Mouse (Mus musculus): Measurements from ENCODE around the gene Lhx9. TPM values are rescaled to one million over a fixed set of nuclear protein-coding genes. Genes with fewer than 3 reads are reported as not detected.

Lhx9 gene
- polyA plus RNA-seq, 1 experiment from 2014 or later: 1.4 TPM

GRCm38 (mm10) chr1:138835355-138835900, 12.9 kb downstream of the Lhx9 start:
- no peak overlapping the region for H3K4me3 ChIP-seq
- 4% methylated on average over 3 of the region's 3 CpGs for WGBS
- no peaks in the 10 kb centered on the region for H3K36me3 ChIP-seq (replicated peaks)
- no peaks in the 10 kb centered on the region for H3K9me3 ChIP-seq
- H3K27ac ChIP-seq (replicated peaks): no peak overlapping the region
- DNase-seq (ENCODE audit: low spot score): no peak
- H3K4me1 ChIP-seq: peaks cover 16% of the 10 kb centered on the region
- H3K27me3 ChIP-seq (replicated peaks; ENCODE audit: low read depth, poor library complexity, severe bottlenecking): peaks cover 88% of the 10 kb centered on the region

- peak; percentile 72 for DNase-seq (ENCODE audit: low spot score)
- Histone ChIP-seq H3K27me3 (replicated peaks; ENCODE audit: low read depth, poor library complexity, severe bottlenecking) (peaks cover 47% of the 10 kb centered on the region), H3K27ac (replicated peaks) (no peak overlapping the region), H3K4me3 (peak overlapping the region; percentile 49), H3K4me1 (no peaks in the 10 kb centered on the region), H3K36me3 (replicated peaks) (no peaks in the 10 kb centered on the region), H3K9me3 (no peaks in the 10 kb centered on the region)
- under 1% methylated on average over 16 of the region's 16 CpGs for WGBS
Measured at GRCm38 (mm10) chr1:138831309-138831708, 17.1 kb downstream of the Lhx9 start.

DNA sequence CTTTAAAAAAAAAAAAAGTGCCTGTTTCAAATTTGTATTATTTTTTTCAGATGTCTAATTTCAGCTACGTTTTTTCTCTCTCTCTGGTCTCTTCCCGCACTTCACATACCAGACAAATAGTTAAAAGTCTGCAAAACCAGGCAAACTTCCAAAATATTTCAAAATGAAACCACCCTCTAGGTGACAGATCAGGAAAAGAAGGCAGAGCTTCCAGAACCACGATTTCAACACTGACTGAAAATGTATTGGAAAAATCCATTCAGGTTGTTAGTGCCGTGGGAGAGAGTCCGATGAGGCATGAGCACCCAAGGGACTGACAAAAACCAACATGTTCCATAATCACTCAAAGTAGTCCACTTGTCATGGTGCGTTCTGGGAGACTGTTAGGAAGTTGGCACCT, 21.5 kb downstream of the Lhx9 start:
- Histone ChIP-seq H3K9me3 (no peaks in the 10 kb centered on the region), H3K4me3 (no peak overlapping the region), H3K4me1 (no peaks in the 10 kb centered on the region), H3K36me3 (replicated peaks) (no peaks in the 10 kb centered on the region), H3K27me3 (replicated peaks; ENCODE audit: low read depth, poor library complexity, severe bottlenecking) (peaks cover 2% of the 10 kb centered on the region), H3K27ac (replicated peaks) (no peak overlapping the region)
- no peak for DNase-seq (ENCODE audit: low spot score)
- WGBS: 73% methylated on average over 6 of the region's 6 CpGs

- Histone ChIP-seq H3K36me3 (replicated peaks) (no peaks in the 10 kb centered on the region), H3K27ac (replicated peaks) (no peak overlapping the region), H3K27me3 (replicated peaks; ENCODE audit: low read depth, poor library complexity, severe bottlenecking) (no peaks in the 10 kb centered on the region), H3K4me1 (no peaks in the 10 kb centered on the region), H3K9me3 (no peaks in the 10 kb centered on the region), H3K4me3 (no peak overlapping the region)
- WGBS: 100% methylated on average over 1 of the region's 1 CpGs
- DNase-seq (ENCODE audit: low spot score): no peak
Measured at GRCm38 (mm10) chr1:138822985-138823322, 25.4 kb downstream of the Lhx9 start.

DNA sequence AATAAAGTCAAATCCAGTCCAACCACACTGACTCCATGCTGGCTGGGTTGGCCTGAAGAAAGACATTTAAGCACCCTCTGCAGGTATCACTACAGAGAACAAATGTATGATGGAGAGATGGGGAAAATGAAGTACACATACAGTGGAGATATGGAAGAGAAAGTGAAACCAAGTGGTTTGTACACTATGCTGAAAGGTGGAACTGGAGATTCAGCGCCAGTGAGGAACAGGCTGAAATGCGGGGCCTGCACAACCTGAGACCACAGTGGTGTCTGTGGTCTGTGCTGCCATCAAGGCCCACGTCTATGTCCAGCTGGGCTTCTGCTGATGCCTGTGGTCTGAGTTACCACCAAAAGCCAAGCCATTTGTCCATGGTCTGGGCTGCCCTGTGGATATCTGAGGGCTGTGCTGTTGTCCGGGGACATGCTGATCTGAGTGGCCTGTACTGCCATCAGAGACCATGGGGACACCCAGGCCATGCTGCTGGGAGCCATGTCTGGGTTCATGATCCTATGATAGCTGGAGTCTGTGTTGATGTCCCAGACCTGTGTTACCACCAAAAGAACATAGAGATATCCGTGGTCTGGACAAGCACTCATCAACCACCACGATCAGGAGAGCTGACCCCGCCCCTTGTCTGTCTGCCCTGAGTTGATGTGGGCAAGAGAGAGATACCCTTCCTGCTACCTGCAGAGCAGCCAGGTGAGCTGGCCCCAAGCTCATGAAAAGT, 26.0 kb downstream of the Lhx9 start:
- DNase-seq (ENCODE audit: low spot score): no peak
- Histone ChIP-seq H3K36me3 (replicated peaks) (no peaks in the 10 kb centered on the region), H3K4me3 (no peak overlapping the region), H3K9me3 (no peaks in the 10 kb centered on the region), H3K27ac (replicated peaks) (no peak overlapping the region), H3K4me1 (no peaks in the 10 kb centered on the region), H3K27me3 (replicated peaks; ENCODE audit: low read depth, poor library complexity, severe bottlenecking) (no peaks in the 10 kb centered on the region)
- 88% methylated on average over 7 of the region's 7 CpGs for WGBS

- WGBS: 65% methylated on average over 3 of the region's 3 CpGs
- Histone ChIP-seq H3K4me3 (no peak overlapping the region), H3K27me3 (replicated peaks; ENCODE audit: low read depth, poor library complexity, severe bottlenecking) (no peaks in the 10 kb centered on the region), H3K4me1 (0 out of 2 replicates have a peak, but pooled peaks cover 5% of the 10 kb centered on the region), H3K36me3 (replicated peaks) (no peaks in the 10 kb centered on the region), H3K27ac (replicated peaks) (no peak overlapping the region), H3K9me3 (no peaks in the 10 kb centered on the region)
- no peak for DNase-seq (ENCODE audit: low spot score)
Measured at GRCm38 (mm10) chr1:138801732-138802131, 46.6 kb downstream of the Lhx9 start.

DNA sequence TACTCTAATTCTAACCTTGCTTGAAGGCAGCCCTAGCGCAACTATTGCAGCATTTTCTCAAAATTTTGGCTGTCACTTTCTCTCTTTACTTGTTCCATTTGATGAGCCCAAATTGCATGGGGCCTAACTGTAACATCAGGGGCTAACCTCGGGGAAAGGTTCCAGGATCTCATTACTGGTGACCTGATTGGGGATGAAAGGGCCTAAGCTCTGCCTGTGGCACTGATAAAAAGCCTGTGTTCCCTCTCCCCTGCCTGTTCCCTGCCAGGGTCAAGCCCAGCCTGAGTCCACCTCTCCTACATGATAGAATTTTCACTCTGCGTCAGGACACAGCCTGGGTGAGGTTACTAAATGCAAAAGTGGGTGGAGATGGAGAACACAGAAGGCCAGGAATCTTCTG, 47.1 kb downstream of the Lhx9 start:
- H3K36me3 ChIP-seq (replicated peaks): no peaks in the 10 kb centered on the region
- H3K27me3 ChIP-seq (replicated peaks; ENCODE audit: low read depth, poor library complexity, severe bottlenecking): no peaks in the 10 kb centered on the region
- DNase-seq (ENCODE audit: low spot score): no peak
- H3K4me3 ChIP-seq: no peak overlapping the region
- WGBS: 68% methylated on average over 3 of the region's 3 CpGs
- no peaks in the 10 kb centered on the region for H3K9me3 ChIP-seq
- 0 out of 2 replicates have a peak, but pooled peaks cover 5% of the 10 kb centered on the region for H3K4me1 ChIP-seq
- H3K27ac ChIP-seq (replicated peaks): no peak overlapping the region

GRCm38 (mm10) chr1:138799692-138800314, 48.6 kb downstream of the Lhx9 start:
- H3K4me1 ChIP-seq: 0 out of 2 replicates have a peak, but pooled peaks cover 5% of the 10 kb centered on the region
- no peak overlapping the region for H3K27ac ChIP-seq (replicated peaks)
- H3K9me3 ChIP-seq: no peaks in the 10 kb centered on the region
- no peak overlapping the region for H3K4me3 ChIP-seq
- no peaks in the 10 kb centered on the region for H3K27me3 ChIP-seq (replicated peaks; ENCODE audit: low read depth, poor library complexity, severe bottlenecking)
- H3K36me3 ChIP-seq (replicated peaks): no peaks in the 10 kb centered on the region
- no peak for DNase-seq (ENCODE audit: low spot score)

DNA sequence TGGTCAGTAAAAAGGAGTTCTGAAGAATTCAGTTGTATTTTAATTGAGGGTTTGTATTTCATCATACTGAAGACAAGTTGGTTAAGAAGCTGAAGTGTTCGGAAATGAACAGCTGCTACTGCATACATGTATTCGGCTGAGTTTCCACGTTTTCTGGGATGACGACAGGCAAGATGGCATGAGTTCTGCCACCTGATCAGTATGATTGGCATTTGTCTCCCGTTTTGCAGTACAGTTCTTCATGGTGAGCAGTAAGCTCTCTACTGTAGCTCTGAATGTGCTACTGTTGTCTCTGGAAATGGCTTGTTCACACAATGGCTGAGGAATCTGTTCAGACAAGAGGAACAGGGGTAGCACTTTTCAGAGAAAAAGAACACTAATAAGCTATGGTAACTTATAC, 50.3 kb downstream of the Lhx9 start:
- DNase-seq (ENCODE audit: low spot score): no peak
- H3K36me3 ChIP-seq (replicated peaks): no peaks in the 10 kb centered on the region
- WGBS: 85% methylated on average over 5 of the region's 5 CpGs
- H3K27ac ChIP-seq (replicated peaks): no peak overlapping the region
- 0 out of 2 replicates have a peak, but pooled peaks cover 5% of the 10 kb centered on the region for H3K4me1 ChIP-seq
- H3K27me3 ChIP-seq (replicated peaks; ENCODE audit: low read depth, poor library complexity, severe bottlenecking): no peaks in the 10 kb centered on the region
- H3K9me3 ChIP-seq: no peaks in the 10 kb centered on the region
- H3K4me3 ChIP-seq: no peak overlapping the region

DNA sequence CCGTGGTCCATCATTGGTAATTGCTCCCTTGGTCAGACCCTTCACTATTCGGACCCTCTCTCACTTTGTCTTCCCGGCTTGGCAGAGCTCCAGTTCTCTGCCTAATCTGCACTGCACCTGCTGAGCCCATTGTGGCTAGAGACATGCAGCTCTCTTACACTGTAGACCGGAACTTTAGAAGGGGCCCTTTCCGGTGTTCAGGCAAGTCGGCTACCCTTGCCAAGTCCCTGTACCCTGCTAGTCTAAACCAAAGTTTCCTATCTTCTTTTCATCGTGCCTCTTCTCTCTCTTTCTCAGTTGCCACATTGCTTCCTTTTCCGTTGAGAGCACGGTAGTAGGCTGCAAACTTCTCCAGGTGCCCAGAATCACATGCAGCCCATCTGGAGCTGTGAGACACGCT, 62.5 kb downstream of the Lhx9 start:
- no peak for DNase-seq (ENCODE audit: low spot score)
- Histone ChIP-seq H3K36me3 (replicated peaks) (no peaks in the 10 kb centered on the region), H3K4me1 (peaks cover 14% of the 10 kb centered on the region), H3K27me3 (replicated peaks; ENCODE audit: low read depth, poor library complexity, severe bottlenecking) (no peaks in the 10 kb centered on the region), H3K9me3 (no peaks in the 10 kb centered on the region), H3K27ac (replicated peaks) (no peak overlapping the region), H3K4me3 (no peak overlapping the region)
- WGBS: 84% methylated on average over 10 of the region's 10 CpGs

GRCm38 (mm10) chr1:138784019-138784418, 64.4 kb downstream of the Lhx9 start:
- Histone ChIP-seq H3K27me3 (replicated peaks; ENCODE audit: low read depth, poor library complexity, severe bottlenecking) (no peaks in the 10 kb centered on the region), H3K36me3 (replicated peaks) (no peaks in the 10 kb centered on the region), H3K9me3 (no peaks in the 10 kb centered on the region), H3K4me3 (no peak overlapping the region), H3K4me1 (peaks cover 14% of the 10 kb centered on the region), H3K27ac (replicated peaks) (no peak overlapping the region)
- 35% methylated on average over 5 of the region's 5 CpGs for WGBS
- peak; percentile 48 for DNase-seq (ENCODE audit: low spot score)

Measured in embryonic facial prominence, embryonic 10.5 days (tissue).